Mouse (Mus musculus): ENCODE data around the gene Rab3ip.

- TF ChIP-seq POLR2A (IDR thresholded peaks at IDR 0.05; ENCODE audit: insufficient read length, low read depth) (peak; percentile 91), CEBPB (IDR thresholded peaks at IDR 0.05; ENCODE audit: insufficient read depth, poor library complexity, severe bottlenecking) (no peak), POLR2AphosphoS2 (IDR thresholded peaks at IDR 0.05; ENCODE audit: insufficient read length, low read depth) (peak; percentile 90)
Observed at GRCm38 (mm10) chr10:116950009-116950769, at the start of gene Rab3ip.
